Mouse (Mus musculus) brain, embryonic 14.5 days (tissue): ENCODE results near the gene Ttc13. TPM values are rescaled to one million over a fixed set of nuclear protein-coding genes. Genes with fewer than 3 reads are reported as not detected.
A peak's percentile ranks its signal among the peaks of the same experiment; 100 is the strongest.

Experiments
- DNase-seq: peaks from one replicate; pipeline ENCODE4 v3.0.0-alpha.2; 2011; ENCODE audit warnings: low read depth
- CTCF ChIP-seq: fragments of 200-500 bp; IDR thresholded peaks from 2 replicates; pipeline ENCODE4 v1.5.1; 2012; ENCODE audit warnings: inconsistent platforms, mild to moderate bottlenecking, moderate library complexity, borderline replicate concordance; ENCODE audit not compliant: insufficient read depth, insufficient read length; ENCODE audit errors: extremely low read depth
- POLR2A ChIP-seq: fragments of 200-500 bp; IDR thresholded peaks from 2 replicates; pipeline ENCODE4 v1.6.1; 2012; ENCODE audit warnings: mild to moderate bottlenecking, inconsistent platforms, borderline replicate concordance; ENCODE audit not compliant: poor library complexity, insufficient read depth, insufficient read length, severe bottlenecking; ENCODE audit errors: extremely low read depth
- polyA plus RNA-seq: library from polyadenylated mRNA; depleted of rRNA; stranded (reverse); fragments of >200 nt; gene quantifications from 2 replicates; pipeline ENCODE4 v1.2.3, GENCODE M21; 2012; rRNA removed

Ttc13 gene
- polyA plus RNA-seq, 1 experiment = 57.0 TPM

DNA sequence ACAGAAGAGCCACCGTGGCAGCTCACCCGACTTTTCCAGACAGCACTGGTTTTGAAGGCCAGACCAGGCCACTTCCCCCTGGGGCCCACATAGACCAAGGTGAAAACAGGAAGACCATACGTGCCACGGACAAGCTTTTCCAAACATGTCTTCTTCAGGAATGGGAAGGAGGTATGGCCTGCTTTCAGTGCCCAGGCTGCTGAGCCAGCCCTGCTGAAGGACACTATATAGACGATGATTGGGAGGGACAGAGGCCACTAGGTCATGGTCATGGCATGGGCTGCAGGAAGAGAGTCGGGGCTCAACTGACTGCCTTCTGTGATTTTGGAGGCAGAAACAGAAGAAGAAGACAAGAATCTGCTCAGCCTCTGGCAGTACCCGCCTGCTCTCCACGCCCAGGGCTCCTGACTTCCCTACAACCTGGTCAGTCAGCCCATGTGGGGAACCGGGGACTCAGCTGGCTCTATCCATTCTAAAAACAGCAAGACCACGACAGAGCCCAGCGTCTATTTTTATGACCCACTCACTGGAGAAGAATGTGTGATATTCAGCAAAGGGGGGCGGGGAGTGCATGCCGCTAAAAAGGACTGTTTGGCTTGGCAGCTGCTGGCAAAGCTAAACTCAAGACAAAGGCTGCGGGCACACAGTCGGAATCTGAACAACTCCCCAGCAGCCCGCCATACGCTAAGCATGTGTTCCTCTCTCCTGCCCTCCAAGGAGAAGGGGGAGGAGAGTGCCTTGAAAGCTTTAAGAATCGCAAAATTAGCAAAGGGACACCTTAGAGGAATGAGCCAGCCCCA is 78.0 kb downstream of the Ttc13 start:
- no peak for TF ChIP-seq POLR2A
- no peak for TF ChIP-seq CTCF
- peak; percentile 90 for DNase-seq

DNA sequence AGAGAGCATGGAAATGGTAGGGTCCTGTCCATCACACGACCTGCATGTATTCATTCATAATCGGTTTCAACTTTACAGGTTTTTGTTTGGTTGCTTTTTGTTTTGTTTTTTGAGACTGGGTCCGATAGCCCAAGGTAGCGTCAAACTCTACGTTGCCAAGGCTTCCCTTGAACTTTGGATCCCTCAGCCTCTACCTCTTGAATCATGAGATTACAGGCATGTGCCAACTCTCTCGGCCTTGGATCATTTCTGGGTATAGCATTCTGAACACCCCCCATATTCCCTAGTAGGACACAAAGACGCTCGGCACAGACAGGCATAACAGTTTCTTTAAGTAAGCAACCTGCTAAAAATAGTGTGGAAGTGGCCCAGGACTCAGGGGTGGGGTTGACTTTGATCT is 80.2 kb downstream of the Ttc13 start:
- no peak for DNase-seq
- TF ChIP-seq POLR2A (no peak), CTCF (no peak)

GRCm38 (mm10) chr8:124635247-124635502 is 86.6 kb downstream of the Ttc13 start:
- DNase-seq = no peak
- TF ChIP-seq POLR2A = no peak
- TF ChIP-seq CTCF = no peak

DNA sequence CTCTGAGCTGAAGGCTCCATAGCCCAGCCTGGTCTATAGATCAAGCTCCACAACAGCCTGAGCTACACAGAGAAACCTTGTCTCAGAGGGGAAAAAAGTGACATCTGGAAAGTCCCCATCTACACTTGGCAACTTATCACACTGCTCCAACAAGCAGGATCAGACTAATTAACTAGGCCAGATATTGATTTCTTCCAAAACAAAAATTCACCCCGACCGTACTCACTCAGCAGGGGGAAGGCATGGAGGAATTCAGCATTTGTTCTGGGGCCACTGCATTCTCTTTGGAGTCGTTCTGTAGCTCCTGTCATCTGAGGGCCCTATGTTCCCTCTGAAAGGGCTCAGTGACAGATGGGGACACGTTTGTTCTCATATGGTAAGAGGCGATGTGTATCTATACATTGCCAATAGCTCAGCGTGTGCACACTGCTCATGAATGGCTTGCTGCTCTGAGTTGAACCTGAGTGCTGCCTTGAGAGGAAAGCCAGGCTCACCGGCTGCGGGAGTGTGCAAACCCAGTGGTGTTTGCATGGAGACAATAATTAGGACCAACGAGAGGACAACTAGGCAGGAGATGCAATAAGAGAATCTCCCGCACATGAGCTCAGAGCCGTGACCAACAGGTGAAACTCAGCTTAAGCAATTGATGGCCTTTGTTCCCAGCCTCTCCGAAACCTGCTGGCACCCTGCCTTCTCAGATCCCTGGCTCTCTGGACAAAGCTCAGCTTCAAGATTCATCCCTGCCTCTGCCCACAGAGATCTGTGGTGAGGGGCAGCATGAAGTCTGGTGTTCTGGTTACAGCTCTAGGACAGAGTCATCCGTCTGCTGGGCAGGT is 87.2 kb downstream of the Ttc13 start:
- no peak for TF ChIP-seq POLR2A
- TF ChIP-seq CTCF = no peak
- DNase-seq = peak; percentile 57

GRCm38 (mm10) chr8:124633001-124633703 is 88.6 kb downstream of the Ttc13 start:
- TF ChIP-seq POLR2A (no peak), CTCF (no peak)
- DNase-seq = no peak

DNA sequence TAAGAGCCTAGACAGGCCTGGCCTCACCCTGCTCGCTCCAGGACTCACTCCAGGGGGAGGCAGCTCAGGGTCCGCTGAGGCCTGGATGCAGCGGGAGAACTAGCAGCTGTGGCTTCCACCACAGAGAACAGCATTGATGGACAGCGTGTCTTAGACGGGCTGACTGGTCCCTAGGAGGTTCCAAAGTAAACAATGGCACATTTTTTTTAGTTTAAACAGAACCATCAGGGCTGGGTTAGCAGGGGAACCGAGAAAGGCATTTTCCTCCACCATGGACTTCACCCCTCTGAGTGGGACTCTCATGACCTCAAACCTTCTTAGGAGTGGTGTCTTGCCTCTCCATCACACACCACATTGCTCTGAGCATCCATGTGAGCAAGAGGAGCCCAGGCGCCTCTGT is 89.8 kb downstream of the Ttc13 start:
- no peak for DNase-seq
- TF ChIP-seq CTCF (no peak), POLR2A (no peak)

DNA sequence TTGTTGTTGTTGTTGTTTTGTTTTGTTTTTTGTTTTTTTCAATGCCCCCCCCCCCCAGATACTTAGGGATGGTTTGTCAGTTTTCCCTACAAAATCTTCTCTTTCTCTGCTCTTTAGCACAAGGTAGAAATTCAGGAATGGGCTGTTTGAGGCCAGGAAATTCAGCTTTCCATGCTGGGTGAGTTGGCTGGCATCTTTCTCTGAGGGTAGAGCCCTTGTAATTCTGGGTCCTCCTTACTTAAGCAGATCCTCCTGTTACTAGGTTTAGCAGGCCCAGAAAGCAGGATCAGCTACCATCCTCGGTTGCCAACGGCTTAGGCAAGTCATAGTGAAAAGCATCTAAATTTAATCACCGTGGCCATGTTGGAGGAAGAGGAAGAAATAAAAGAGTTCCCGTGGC is 90.9 kb downstream of the Ttc13 start:
- TF ChIP-seq CTCF (no peak), POLR2A (no peak)
- no peak for DNase-seq

DNA sequence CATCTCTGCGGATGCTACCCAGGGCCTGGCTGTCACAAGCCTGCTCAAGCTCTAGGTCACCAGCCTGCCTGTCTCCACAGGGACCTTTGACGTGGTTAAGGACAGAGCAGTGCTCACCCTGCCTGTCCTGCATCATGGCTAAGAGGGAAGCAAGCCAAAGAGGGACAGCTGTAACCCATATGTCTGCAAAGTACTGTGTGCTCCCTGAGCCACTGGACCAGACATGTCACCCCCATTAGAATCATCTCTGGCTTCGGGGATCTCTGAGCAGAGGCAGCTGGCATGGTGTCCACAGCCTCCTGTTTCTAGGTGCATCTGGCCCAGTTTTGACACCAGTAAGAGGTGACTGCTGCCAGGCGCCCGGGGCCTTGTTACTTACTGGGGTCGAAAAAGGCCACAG is 91.3 kb downstream of the Ttc13 start:
- no peak for TF ChIP-seq CTCF
- TF ChIP-seq POLR2A = no peak
- DNase-seq = no peak

DNA sequence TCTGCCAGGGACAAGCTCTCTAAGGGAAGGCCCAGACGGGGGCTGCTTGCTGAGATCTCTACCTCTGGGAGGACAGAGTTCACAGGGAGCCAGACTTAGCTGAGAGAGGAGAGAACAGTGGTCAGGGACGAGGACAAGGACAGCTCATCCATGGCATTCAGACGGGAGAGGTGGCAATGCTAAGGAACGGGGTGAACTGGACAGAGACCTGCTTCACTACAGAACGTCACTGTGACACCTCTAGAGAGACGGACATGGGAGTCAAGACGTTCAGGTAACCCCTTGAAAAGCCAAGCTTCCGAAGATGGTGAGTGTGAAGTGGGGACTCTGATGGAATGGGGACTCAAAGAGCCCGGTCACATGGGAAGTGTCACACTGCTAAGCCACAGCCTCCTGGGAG is 95.5 kb downstream of the Ttc13 start:
- no peak for TF ChIP-seq CTCF
- no peak for TF ChIP-seq POLR2A
- DNase-seq = no peak

Other genes starting within 250 kb of the Ttc13 start
- gene Cog2, start 201.2 kb downstream of the Ttc13 start, polyA plus RNA-seq = 32.1 and 34.1 TPM in 2 replicates
- gene Agt, start 152.3 kb downstream of the Ttc13 start, polyA plus RNA-seq = 0.10 and 0.30 TPM in 2 replicates
- not detected in 2 replicates for gene Capn9, start 145.9 kb downstream of the Ttc13 start, polyA plus RNA-seq
- 78.7 and 83.1 TPM in 2 replicates for gene 2310022B05Rik, start 58.6 kb downstream of the Ttc13 start, polyA plus RNA-seq
- gene Arv1, start 156 bp upstream of the Ttc13 start, polyA plus RNA-seq = 45.7 and 53.7 TPM in 2 replicates
- 0.49 and 0.64 TPM in 2 replicates for gene Fam89a, start 29.8 kb upstream of the Ttc13 start, polyA plus RNA-seq
- gene Trim67, start 71.1 kb upstream of the Ttc13 start, polyA plus RNA-seq = 41.7 and 81.6 TPM in 2 replicates
- 81.7 and 84.6 TPM in 2 replicates for gene Gnpat, start 141.1 kb upstream of the Ttc13 start, polyA plus RNA-seq
- gene 2810004N23Rik, start 141.1 kb upstream of the Ttc13 start, polyA plus RNA-seq = 22.6 and 23.7 TPM in 2 replicates
- 10.3 and 15.2 TPM in 2 replicates for gene Exoc8, start 175.7 kb upstream of the Ttc13 start, polyA plus RNA-seq
- gene Sprtn, start 175.9 kb upstream of the Ttc13 start, polyA plus RNA-seq = 20.0 and 20.3 TPM in 2 replicates
- gene Egln1, start 227.3 kb upstream of the Ttc13 start, polyA plus RNA-seq = 56.9 and 58.9 TPM in 2 replicates